Comparison of ENCODE assay signal across 8 mouse cellular contexts in the genomic region with DNA sequence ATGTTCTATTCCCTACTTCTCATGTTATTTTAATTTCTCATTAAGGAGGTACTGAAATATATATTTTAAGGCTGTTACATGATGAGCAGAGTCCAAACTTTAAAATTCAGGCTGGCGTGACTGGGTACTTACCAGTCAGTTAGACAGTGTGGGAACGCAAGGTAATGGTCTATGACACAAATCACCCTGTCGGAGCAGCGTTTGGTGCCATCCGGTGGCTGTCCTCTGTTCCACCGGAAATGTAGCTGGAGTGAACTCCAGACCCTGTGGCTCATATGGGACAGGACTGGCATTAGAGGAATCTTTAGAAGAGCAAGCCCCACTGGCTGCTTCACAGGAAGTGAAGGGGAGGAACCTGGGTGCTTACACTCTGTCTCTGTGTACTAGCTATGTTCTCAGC.
DNase-seq lines count a peak whose midpoint lies in the region; ATAC-seq and TF ChIP-seq lines count a peak whose summit lies in the region.

No protein-coding gene starts in this region.

- no peaks in the 10 kb centered on the region for H3K4me1 ChIP-seq in cerebellum, adult 2 months (ENCODE audit: control insufficient read depth, insufficient read depth, low read length)
- H3K4me1 ChIP-seq in liver, adult 2 months (ENCODE audit: control insufficient read depth, insufficient read depth, low read length) = no peaks in the 10 kb centered on the region
- no peaks in the 10 kb centered on the region for H3K4me1 ChIP-seq in hindbrain, embryonic 14.5 days (replicated peaks; ENCODE audit: control insufficient read depth, insufficient read depth, low read length)

- H3K79me2 ChIP-seq in liver, adult 2 months (ENCODE audit: control insufficient read depth, insufficient read depth, low read length) = no peaks in the 10 kb centered on the region

- TF ChIP-seq POLR2A in cerebellum, adult 2 months (IDR thresholded peaks at IDR 0.05; ENCODE audit: borderline replicate concordance, insufficient read depth, low read length) = no peak
- no peak for TF ChIP-seq POLR2A in liver, adult 2 months (IDR thresholded peaks at IDR 0.05; ENCODE audit: extremely low read depth, insufficient read depth, low read length)

- no peak for ATAC-seq in hindbrain, embryonic 14.5 days (ENCODE audit: low FRiP score)
- no peak for ATAC-seq in inflammation-experienced regulatory T-cells, adult 6 months

- no peak overlapping the region for H3K9ac ChIP-seq in liver, adult 2 months (ENCODE audit: low read depth, low read length)
- H3K9ac ChIP-seq in hindbrain, embryonic 14.5 days = no peak overlapping the region

- H3K4me3 ChIP-seq in cerebellum, adult 2 months (replicated peaks; ENCODE audit: insufficient read depth, low read depth, low read length) = no peak overlapping the region
- no peak overlapping the region for H3K4me3 ChIP-seq in liver, adult 2 months (ENCODE audit: insufficient read depth, low read depth, low read length)
- H3K4me3 ChIP-seq in hindbrain, embryonic 14.5 days (replicated peaks; ENCODE audit: low read length) = no peak overlapping the region

- H3K27ac ChIP-seq in cerebellum, adult 2 months (ENCODE audit: insufficient read depth, low read length) = no peak overlapping the region
- no peak overlapping the region for H3K27ac ChIP-seq in liver, adult 2 months (replicated peaks; ENCODE audit: insufficient read depth, low read depth, low read length)
- no peak overlapping the region for H3K27ac ChIP-seq in hindbrain, embryonic 14.5 days

- TF ChIP-seq CTCF in cerebellum, adult 2 months (IDR thresholded peaks at IDR 0.05; ENCODE audit: borderline replicate concordance, insufficient read depth, low read depth, low read length) = peak; percentile 34; the same call in 1 of the 2 replicates
- peak; percentile 31; the same call in 1 of the 2 replicates for TF ChIP-seq CTCF in liver, adult 2 months (IDR thresholded peaks at IDR 0.05; ENCODE audit: low read depth, low read length)

- no peak overlapping the region for H3K4me2 ChIP-seq in hindbrain, embryonic 14.5 days (replicated peaks)

- DNase-seq in cerebellum, adult 2 months = no peak
- no peak for DNase-seq in cerebellum, adult 9-10 months
- DNase-seq in liver, adult 2 months (ENCODE audit: extremely low read depth, low read depth, low spot score) = no peak
- DNase-seq in liver = no peak
- peak; percentile 63 for DNase-seq in hindbrain, embryonic 14.5 days (ENCODE audit: low spot score)
- DNase-seq in mesoderm, embryonic 11.5 days (ENCODE audit: low read depth, low spot score) = peak; percentile 33
- no peak for DNase-seq in urinary bladder, postnatal 4 days (ENCODE audit: low spot score in 2 of 2)

- H3K27me3 ChIP-seq in cerebellum, adult 2 months (ENCODE audit: control insufficient read depth, insufficient read depth, low read length) = no peaks in the 10 kb centered on the region; the same call in 1 of the 2 replicates
- H3K27me3 ChIP-seq in liver, adult 2 months (ENCODE audit: control insufficient read depth, insufficient read depth, low read length) = no peaks in the 10 kb centered on the region
- H3K27me3 ChIP-seq in hindbrain, embryonic 14.5 days (ENCODE audit: control insufficient read depth, insufficient read depth, low read length) = no peaks in the 10 kb centered on the region

- no peaks in the 10 kb centered on the region for H3K9me3 ChIP-seq in hindbrain, embryonic 14.5 days (ENCODE audit: control insufficient read depth, low read length)

- H3K36me3 ChIP-seq in liver, adult 2 months (ENCODE audit: control insufficient read depth, insufficient read depth, low read length) = no peaks in the 10 kb centered on the region
- no peaks in the 10 kb centered on the region for H3K36me3 ChIP-seq in hindbrain, embryonic 14.5 days (replicated peaks; ENCODE audit: control insufficient read depth, insufficient read depth)

- 29% methylated on average over 6 of the region's 6 CpGs for WGBS in cerebellum, adult 2 months
- 53% methylated on average over 6 of the region's 6 CpGs for WGBS in liver, adult 2 months
- 42% methylated on average over 6 of the region's 6 CpGs for WGBS in hindbrain, embryonic 14.5 days

Comparison
In these comparisons a context has a peak if more than half of its experiments do, and no peak if none do; other contexts are left out.
1. DNase-seq: peak in hindbrain, embryonic 14.5 days (single experiment) and mesoderm, embryonic 11.5 days (single experiment); none in cerebellum, adult 2 months (0 of 2), cerebellum, adult 9-10 months (single experiment), liver, adult 2 months (single experiment), liver (single experiment) and urinary bladder, postnatal 4 days (0 of 2).